Mouse (Mus musculus) E14TG2a.4 (cell line): ENCODE measurements around the gene Zfp599.

Experiments
- CTCF ChIP-seq: conservative IDR thresholded peaks from 2 replicates; pipeline ENCODE4 v1.5.1; 2014; ENCODE audit warnings: low read length
- NANOG ChIP-seq: IDR thresholded peaks from 2 replicates; pipeline ENCODE4 v1.6.1; 2014; ENCODE audit warnings: borderline replicate concordance, low read length, mixed read lengths

DNA sequence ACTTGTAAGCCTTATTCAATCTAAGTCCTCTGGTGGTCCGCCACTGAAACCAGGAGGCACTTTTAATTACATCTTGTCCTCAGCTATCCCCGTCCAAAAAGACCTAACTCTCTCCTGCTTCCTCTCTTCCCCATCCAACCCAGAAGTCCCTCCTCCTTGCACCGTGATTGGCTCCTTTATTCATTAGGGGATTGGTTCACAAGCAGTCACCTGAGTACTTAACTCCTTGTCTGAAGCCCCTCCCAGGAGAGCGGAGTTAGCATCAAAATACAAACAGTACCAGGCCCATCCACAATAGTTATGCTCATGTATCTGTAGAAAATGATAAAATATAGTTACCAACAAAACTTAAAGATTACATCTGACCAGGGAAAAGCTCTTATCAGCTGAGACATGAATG lies 19.7 kb downstream of the Zfp599 start:
- TF ChIP-seq CTCF (no peak), NANOG (no peak)
